Mouse (Mus musculus): ENCODE measurements at regions not wholly inside any gene's neighbourhood (a gene's known extent, or its start where the extent isn't known, plus 50 kb on each side); places are given as distances from the start of the nearest gene placed in this dataset.

- H3K27ac ChIP-seq (ENCODE audit: control insufficient read depth, low read depth, low read length), result no peak overlapping the region
- DNase-seq (ENCODE audit: low read depth, low spot score), result no peak
- H3K79me2 ChIP-seq (ENCODE audit: control insufficient read depth, insufficient read depth, low read length, poor library complexity), result no peaks in the 10 kb centered on the region
- TF ChIP-seq NELFE (IDR thresholded peaks at IDR 0.05; ENCODE audit: low read depth, low read length) (no peak), USF1 (IDR thresholded peaks at IDR 0.05; ENCODE audit: low read depth, low read length) (no peak), EP300 (IDR thresholded peaks at IDR 0.05; ENCODE audit: low read depth in 1 of 2, low read length in 2 of 2) (no peak), CHD1 (IDR thresholded peaks at IDR 0.05; ENCODE audit: low read depth, low read length) (no peak), GATA1 (IDR thresholded peaks at IDR 0.05; ENCODE audit: low read depth, low read length) (no peak), CHD2 (IDR thresholded peaks at IDR 0.05; ENCODE audit: low read length) (no peak), POLR2AphosphoS2 (IDR thresholded peaks at IDR 0.05; ENCODE audit: low read length) (no peak), ELF1 (IDR thresholded peaks at IDR 0.05; ENCODE audit: low read depth, low read length) (no peak), MYC (IDR thresholded peaks at IDR 0.05; ENCODE audit: low read depth, low read length) (no peak), MAZ (IDR thresholded peaks at IDR 0.05; ENCODE audit: low read depth, low read length) (no peak), MXI1 (IDR thresholded peaks at IDR 0.05; ENCODE audit: low read depth, low read length) (no peak)
- H3K9me3 ChIP-seq (replicated peaks; ENCODE audit: insufficient read depth, low read length), result no peaks in the 10 kb centered on the region
- no peaks in the 10 kb centered on the region for H3K36me3 ChIP-seq (ENCODE audit: control insufficient read depth in 1 of 2, insufficient read depth in 2 of 2, low read length in 2 of 2)
- H3K4me1 ChIP-seq (ENCODE audit: control insufficient read depth in 1 of 2, insufficient read depth in 2 of 2, low read length in 2 of 2), result no peaks in the 10 kb centered on the region
- no peak overlapping the region for H3K9ac ChIP-seq (ENCODE audit: control insufficient read depth, low read depth, low read length, poor library complexity, severe bottlenecking)
- H3K4me3 ChIP-seq (ENCODE audit: control insufficient read depth in 1 of 2, insufficient read depth in 1 of 2, low read depth in 2 of 2, low read length in 2 of 2), result no peak overlapping the region
- no peaks in the 10 kb centered on the region for H3K27me3 ChIP-seq (ENCODE audit: control insufficient read depth in 1 of 2, insufficient read depth in 2 of 2, low read length in 2 of 2)
Measured at GRCm38 (mm10) chr6:109009364-109009763, 180.9 kb downstream of the Edem1 start.

- DNase-seq (ENCODE audit: low read depth, low spot score), result no peak
- no peak overlapping the region for H3K4me3 ChIP-seq (ENCODE audit: control insufficient read depth in 1 of 2, insufficient read depth in 1 of 2, low read depth in 2 of 2, low read length in 2 of 2)
- no peaks in the 10 kb centered on the region for H3K27me3 ChIP-seq (ENCODE audit: control insufficient read depth in 1 of 2, insufficient read depth in 2 of 2, low read length in 2 of 2)
- TF ChIP-seq TBP (IDR thresholded peaks at IDR 0.05; ENCODE audit: low read depth, low read length) (no peak), NELFE (IDR thresholded peaks at IDR 0.05; ENCODE audit: low read depth, low read length) (no peak), ZMIZ1 (IDR thresholded peaks at IDR 0.05; ENCODE audit: low read depth, low read length) (no peak), MXI1 (IDR thresholded peaks at IDR 0.05; ENCODE audit: low read depth, low read length) (no peak), MYB (IDR thresholded peaks at IDR 0.05; ENCODE audit: low read depth, low read length) (no peak), MAX (IDR thresholded peaks at IDR 0.05; ENCODE audit: low read length) (no peak), SMC3 (IDR thresholded peaks at IDR 0.05; ENCODE audit: low read depth, low read length) (no peak), ELF1 (IDR thresholded peaks at IDR 0.05; ENCODE audit: low read depth, low read length) (no peak), NRF1 (IDR thresholded peaks at IDR 0.05; ENCODE audit: insufficient read depth, low read depth, low read length, poor library complexity, severe bottlenecking) (no peak), ETS1 (IDR thresholded peaks at IDR 0.05; ENCODE audit: low read depth, low read length) (no peak), CTCF (IDR thresholded peaks at IDR 0.05 in 2 of 3, conservative IDR thresholded peaks at IDR 0.05 in 1 of 3; ENCODE audit: control insufficient read depth in 1 of 3, insufficient read depth in 1 of 3, low read depth in 2 of 3, low read length in 3 of 3, poor library complexity in 1 of 3, severe bottlenecking in 1 of 3) (no peak), UBTF (IDR thresholded peaks at IDR 0.05; ENCODE audit: borderline replicate concordance, insufficient read depth, low read depth, low read length) (no peak)
- no peak overlapping the region for H3K9ac ChIP-seq (ENCODE audit: control insufficient read depth, low read depth, low read length, poor library complexity, severe bottlenecking)
- H3K79me2 ChIP-seq (ENCODE audit: control insufficient read depth, insufficient read depth, low read length, poor library complexity), result no peaks in the 10 kb centered on the region
- no peak overlapping the region for H3K27ac ChIP-seq (ENCODE audit: control insufficient read depth, low read depth, low read length)
- H3K9me3 ChIP-seq (replicated peaks; ENCODE audit: insufficient read depth, low read length), result no peaks in the 10 kb centered on the region
- no peaks in the 10 kb centered on the region for H3K36me3 ChIP-seq (ENCODE audit: control insufficient read depth in 1 of 2, insufficient read depth in 2 of 2, low read length in 2 of 2)
- H3K4me1 ChIP-seq (ENCODE audit: control insufficient read depth in 1 of 2, insufficient read depth in 2 of 2, low read length in 2 of 2), result no peaks in the 10 kb centered on the region
Measured at GRCm38 (mm10) chr6:109009793-109010192, 181.4 kb downstream of the Edem1 start.

Data from MEL (cell line).